Mouse (Mus musculus): ENCODE results near the gene Mgat4b. TPM values are rescaled to one million over a fixed set of nuclear protein-coding genes. Genes with fewer than 3 reads are reported as not detected.
A peak's percentile ranks its signal among the peaks of the same experiment; 100 is the strongest.

Mgat4b gene
- polyA plus RNA-seq, 1 experiment from 2014 or later: 7.3 TPM

DNA sequence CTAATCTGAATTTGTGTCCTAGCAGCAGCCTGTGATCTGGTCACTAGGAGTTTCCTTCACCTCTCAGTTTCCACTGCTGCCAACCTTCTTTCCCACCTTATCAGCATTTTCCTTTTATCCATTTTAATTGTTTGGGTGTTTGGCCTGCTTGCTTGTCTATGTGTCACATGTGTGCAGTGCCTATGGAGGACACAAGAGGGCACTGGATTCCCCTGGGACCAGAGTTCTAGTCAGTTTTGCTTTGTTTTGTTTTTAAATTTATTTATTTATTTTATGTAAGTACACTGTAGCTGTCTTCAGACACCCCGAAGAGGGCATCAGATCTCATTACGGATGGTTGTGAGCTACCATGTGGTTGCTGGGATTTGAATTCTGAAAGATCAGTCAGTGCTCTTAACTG is 58.5 kb downstream of the Mgat4b start:
- Histone ChIP-seq H3K9ac (ENCODE audit: low read length) (no peak overlapping the region), H3K4me1 (replicated peaks; ENCODE audit: control insufficient read depth, insufficient read depth, low read length) (no peaks in the 10 kb centered on the region), H3K4me2 (ENCODE audit: low read depth, low read length) (no peak overlapping the region), H3K4me3 (ENCODE audit: low read length) (no peak overlapping the region), H3K27ac (ENCODE audit: low read length) (no peak overlapping the region), H3K36me3 (ENCODE audit: control insufficient read depth, insufficient read depth, low read length) (peaks cover 22% of the 10 kb centered on the region), H3K9me3 (ENCODE audit: control insufficient read depth, low read length) (no peaks in the 10 kb centered on the region), H3K27me3 (ENCODE audit: control insufficient read depth, insufficient read depth, low read depth, low read length) (no peaks in the 10 kb centered on the region)
- no peak for ATAC-seq (ENCODE audit: low read depth)
- WGBS: 77% methylated on average over 2 of the region's 2 CpGs

DNA sequence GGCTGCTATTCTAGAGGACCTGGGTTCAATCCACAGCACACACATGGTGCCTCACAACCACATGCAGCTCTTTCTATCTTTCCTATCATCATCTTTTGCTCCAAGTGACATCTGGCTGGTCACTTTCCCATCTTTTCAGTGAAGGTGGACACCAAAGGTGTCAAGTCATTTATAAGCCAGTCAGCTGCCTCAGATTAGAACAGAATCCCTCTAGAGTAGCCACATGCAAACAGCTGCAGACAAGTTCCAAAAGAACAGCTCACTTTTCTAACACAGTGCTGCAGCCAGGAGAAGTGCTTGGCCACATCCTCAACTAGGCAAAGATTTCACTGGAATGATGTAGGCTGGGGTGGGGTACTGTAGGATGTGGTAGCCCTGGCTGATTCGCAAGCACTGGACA is 59.2 kb downstream of the Mgat4b start:
- no peak for ATAC-seq (ENCODE audit: low read depth)
- H3K36me3 ChIP-seq (ENCODE audit: control insufficient read depth, insufficient read depth, low read length): peaks cover 16% of the 10 kb centered on the region
- no peaks in the 10 kb centered on the region for H3K9me3 ChIP-seq (ENCODE audit: control insufficient read depth, low read length)
- no peak overlapping the region for H3K9ac ChIP-seq (ENCODE audit: low read length)
- H3K27me3 ChIP-seq (ENCODE audit: control insufficient read depth, insufficient read depth, low read depth, low read length): no peaks in the 10 kb centered on the region
- H3K4me2 ChIP-seq (ENCODE audit: low read depth, low read length): no peak overlapping the region
- H3K4me1 ChIP-seq (replicated peaks; ENCODE audit: control insufficient read depth, insufficient read depth, low read length): no peaks in the 10 kb centered on the region
- H3K4me3 ChIP-seq (ENCODE audit: low read length): no peak overlapping the region
- no peak overlapping the region for H3K27ac ChIP-seq (ENCODE audit: low read length)
- 100% methylated on average over 1 of the region's 1 CpGs for WGBS

DNA sequence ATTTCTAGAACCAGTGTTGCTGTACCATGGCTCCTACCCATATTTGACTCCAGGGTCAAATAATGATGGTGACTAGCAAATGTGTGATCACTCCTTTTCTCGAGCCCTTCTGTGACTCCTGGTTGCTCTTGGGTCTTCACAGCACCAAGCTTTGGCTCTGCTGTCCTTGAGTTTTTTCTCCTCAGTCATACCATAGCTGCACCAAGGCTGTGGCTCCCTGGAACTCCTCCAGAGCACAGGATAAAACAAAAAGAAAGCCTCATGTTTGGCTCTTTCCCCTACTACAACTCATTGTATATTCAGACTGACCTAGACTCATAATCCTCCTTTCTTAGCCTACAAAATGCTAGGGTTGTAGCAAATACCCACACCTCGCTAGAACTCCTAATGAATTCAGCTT is 62.1 kb downstream of the Mgat4b start:
- no peak for ATAC-seq (ENCODE audit: low read depth)
- Histone ChIP-seq H3K27ac (ENCODE audit: low read length) (no peak overlapping the region), H3K4me2 (ENCODE audit: low read depth, low read length) (no peak overlapping the region), H3K27me3 (ENCODE audit: control insufficient read depth, insufficient read depth, low read depth, low read length) (no peaks in the 10 kb centered on the region), H3K4me1 (replicated peaks; ENCODE audit: control insufficient read depth, insufficient read depth, low read length) (peaks cover 9% of the 10 kb centered on the region), H3K4me3 (ENCODE audit: low read length) (no peak overlapping the region), H3K9me3 (ENCODE audit: control insufficient read depth, low read length) (no peaks in the 10 kb centered on the region), H3K9ac (ENCODE audit: low read length) (no peak overlapping the region), H3K36me3 (ENCODE audit: control insufficient read depth, insufficient read depth, low read length) (no peaks in the 10 kb centered on the region)
- WGBS: 82% methylated on average over 2 of the region's 2 CpGs

DNA sequence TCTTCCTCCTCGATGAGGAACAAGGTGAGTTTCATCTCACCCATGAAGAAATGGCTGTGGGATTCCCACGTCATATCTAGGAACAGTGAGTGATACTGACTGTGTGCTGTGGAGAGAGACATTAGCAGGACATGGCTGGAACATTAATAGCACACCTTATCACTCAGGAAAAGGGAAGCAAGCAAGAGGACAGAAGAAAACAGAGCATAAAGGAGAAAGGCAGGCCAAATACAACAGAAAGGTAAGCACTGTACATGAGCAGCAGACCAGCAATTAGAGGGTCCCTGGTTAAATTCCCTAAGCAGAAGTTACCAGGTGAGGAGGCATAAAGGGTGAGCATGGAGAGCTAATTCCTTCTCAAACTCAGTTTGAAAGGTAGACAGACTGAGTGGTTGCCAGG is 64.4 kb downstream of the Mgat4b start:
- H3K4me3 ChIP-seq (ENCODE audit: low read length): no peak overlapping the region
- no peak overlapping the region for H3K9ac ChIP-seq (ENCODE audit: low read length)
- WGBS: 61% methylated on average over 2 of the region's 2 CpGs
- no peaks in the 10 kb centered on the region for H3K9me3 ChIP-seq (ENCODE audit: control insufficient read depth, low read length)
- H3K4me2 ChIP-seq (ENCODE audit: low read depth, low read length): no peak overlapping the region
- no peak for ATAC-seq (ENCODE audit: low read depth)
- no peaks in the 10 kb centered on the region for H3K27me3 ChIP-seq (ENCODE audit: control insufficient read depth, insufficient read depth, low read depth, low read length)
- H3K4me1 ChIP-seq (replicated peaks; ENCODE audit: control insufficient read depth, insufficient read depth, low read length): peaks cover 15% of the 10 kb centered on the region
- H3K27ac ChIP-seq (ENCODE audit: low read length): 0 out of 2 replicates have a peak overlapping the region, but pooled peaks have one; percentile 22
- H3K36me3 ChIP-seq (ENCODE audit: control insufficient read depth, insufficient read depth, low read length): no peaks in the 10 kb centered on the region

DNA sequence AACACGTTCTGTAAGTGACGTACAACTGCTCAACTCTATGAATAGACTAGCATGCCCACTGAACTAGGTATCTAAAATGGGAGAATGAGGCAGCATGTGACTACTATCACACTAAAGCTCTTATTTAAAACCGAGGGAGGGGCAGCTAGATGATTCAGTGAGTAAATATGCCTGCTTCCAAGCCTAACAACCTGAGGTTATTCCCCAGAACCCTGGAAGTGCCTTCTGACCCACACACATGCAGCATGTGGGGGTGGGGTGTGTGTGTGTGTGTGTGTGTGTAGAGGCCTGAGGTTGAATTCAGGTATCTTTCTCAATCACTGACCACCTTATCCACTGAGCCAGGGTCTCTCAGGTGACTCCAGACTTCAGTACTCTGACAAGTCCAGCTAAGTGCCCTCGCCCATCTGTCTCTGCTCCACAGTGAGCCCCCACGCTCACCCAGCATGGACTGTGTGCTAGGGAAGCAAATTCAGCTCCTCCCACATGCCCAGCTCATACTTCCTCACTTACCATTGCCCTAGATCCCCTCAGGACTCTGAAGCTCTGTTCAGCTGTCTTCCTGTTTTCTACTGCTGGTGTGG is 65.0 kb downstream of the Mgat4b start:
- Histone ChIP-seq H3K4me1 (replicated peaks; ENCODE audit: control insufficient read depth, insufficient read depth, low read length) (peaks cover 15% of the 10 kb centered on the region), H3K9me3 (ENCODE audit: control insufficient read depth, low read length) (no peaks in the 10 kb centered on the region), H3K27me3 (ENCODE audit: control insufficient read depth, insufficient read depth, low read depth, low read length) (no peaks in the 10 kb centered on the region), H3K4me2 (ENCODE audit: low read depth, low read length) (no peak overlapping the region), H3K9ac (ENCODE audit: low read length) (no peak overlapping the region), H3K36me3 (ENCODE audit: control insufficient read depth, insufficient read depth, low read length) (no peaks in the 10 kb centered on the region), H3K27ac (ENCODE audit: low read length) (0 out of 2 replicates have a peak overlapping the region, but pooled peaks have one; percentile 22), H3K4me3 (ENCODE audit: low read length) (no peak overlapping the region)
- WGBS: 66% methylated on average over 5 of the region's 5 CpGs
- ATAC-seq (ENCODE audit: low read depth): peak; percentile 35; the same call in 1 of the 2 replicates

DNA sequence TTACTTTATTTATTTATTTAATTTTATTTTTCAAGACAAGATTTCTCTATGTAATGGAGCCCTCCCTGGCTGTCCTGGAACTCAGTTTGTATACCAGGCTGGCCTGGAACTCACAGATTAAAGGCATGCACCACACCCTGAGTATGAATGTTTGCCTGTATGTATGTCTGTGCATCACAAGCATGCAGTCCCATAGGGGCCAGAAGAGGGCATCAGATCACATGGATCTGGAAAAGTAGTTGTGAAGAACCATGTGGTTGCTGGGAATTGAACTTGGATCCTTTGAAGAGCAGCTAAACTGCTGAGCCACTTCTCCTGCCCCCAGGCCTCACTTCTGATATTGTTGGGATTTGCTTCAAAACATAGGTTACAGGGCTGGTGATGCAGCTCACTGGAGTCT is 66.3 kb downstream of the Mgat4b start:
- H3K9me3 ChIP-seq (ENCODE audit: control insufficient read depth, low read length): no peaks in the 10 kb centered on the region
- no peak for ATAC-seq (ENCODE audit: low read depth)
- H3K36me3 ChIP-seq (ENCODE audit: control insufficient read depth, insufficient read depth, low read length): 0 out of 2 replicates have a peak, but pooled peaks cover 2% of the 10 kb centered on the region
- H3K4me3 ChIP-seq (ENCODE audit: low read length): no peak overlapping the region
- no peak overlapping the region for H3K9ac ChIP-seq (ENCODE audit: low read length)
- H3K27me3 ChIP-seq (ENCODE audit: control insufficient read depth, insufficient read depth, low read depth, low read length): no peaks in the 10 kb centered on the region
- H3K4me2 ChIP-seq (ENCODE audit: low read depth, low read length): no peak overlapping the region
- no peak overlapping the region for H3K27ac ChIP-seq (ENCODE audit: low read length)
- peaks cover 15% of the 10 kb centered on the region for H3K4me1 ChIP-seq (replicated peaks; ENCODE audit: control insufficient read depth, insufficient read depth, low read length)

DNA sequence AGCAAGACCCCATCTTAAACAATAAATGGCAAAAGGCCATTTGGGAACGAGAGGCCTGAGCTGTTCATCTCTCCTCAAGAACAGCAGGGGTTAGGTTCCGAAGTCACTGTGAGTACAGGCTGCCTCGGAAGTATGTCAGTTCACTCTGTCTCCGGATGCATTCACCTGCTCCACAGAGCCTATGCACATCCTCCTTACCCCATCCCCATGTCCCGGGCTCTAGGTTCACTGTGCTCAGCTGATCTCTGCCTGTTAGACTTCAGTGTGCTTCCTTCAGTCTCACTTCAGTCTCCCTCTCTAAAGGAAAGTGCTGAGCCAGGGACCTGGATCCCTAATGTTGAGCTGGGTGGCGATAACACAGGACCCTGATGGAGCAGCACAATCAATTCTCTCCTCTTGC is 67.0 kb downstream of the Mgat4b start:
- H3K27ac ChIP-seq (ENCODE audit: low read length): no peak overlapping the region
- H3K9me3 ChIP-seq (ENCODE audit: control insufficient read depth, low read length): no peaks in the 10 kb centered on the region
- no peak overlapping the region for H3K4me2 ChIP-seq (ENCODE audit: low read depth, low read length)
- no peak for ATAC-seq (ENCODE audit: low read depth)
- H3K4me3 ChIP-seq (ENCODE audit: low read length): no peak overlapping the region
- 88% methylated on average over 6 of the region's 6 CpGs for WGBS
- H3K36me3 ChIP-seq (ENCODE audit: control insufficient read depth, insufficient read depth, low read length): 0 out of 2 replicates have a peak, but pooled peaks cover 2% of the 10 kb centered on the region
- no peaks in the 10 kb centered on the region for H3K27me3 ChIP-seq (ENCODE audit: control insufficient read depth, insufficient read depth, low read depth, low read length)
- H3K9ac ChIP-seq (ENCODE audit: low read length): no peak overlapping the region
- peaks cover 15% of the 10 kb centered on the region for H3K4me1 ChIP-seq (replicated peaks; ENCODE audit: control insufficient read depth, insufficient read depth, low read length)

- no peaks in the 10 kb centered on the region for H3K9me3 ChIP-seq (ENCODE audit: control insufficient read depth, low read length)
- peak; percentile 65; the same call in 1 of the 2 replicates for ATAC-seq (ENCODE audit: low read depth)
- peaks cover 15% of the 10 kb centered on the region for H3K4me1 ChIP-seq (replicated peaks; ENCODE audit: control insufficient read depth, insufficient read depth, low read length)
- 0 out of 2 replicates have a peak, but pooled peaks cover 2% of the 10 kb centered on the region for H3K36me3 ChIP-seq (ENCODE audit: control insufficient read depth, insufficient read depth, low read length)
- H3K4me2 ChIP-seq (ENCODE audit: low read depth, low read length): no peak overlapping the region
- no peak overlapping the region for H3K9ac ChIP-seq (ENCODE audit: low read length)
- H3K27me3 ChIP-seq (ENCODE audit: control insufficient read depth, insufficient read depth, low read depth, low read length): no peaks in the 10 kb centered on the region
- H3K27ac ChIP-seq (ENCODE audit: low read length): peak overlapping the region; percentile 82
- H3K4me3 ChIP-seq (ENCODE audit: low read length): no peak overlapping the region
- WGBS: 58% methylated on average over 4 of the region's 4 CpGs
Measured at GRCm38 (mm10) chr11:50279005-50279404, 68.3 kb downstream of the Mgat4b start.

GRCm38 (mm10) chr11:50280053-50280452 is 69.4 kb downstream of the Mgat4b start:
- Histone ChIP-seq H3K4me3 (ENCODE audit: low read length) (no peak overlapping the region), H3K4me1 (replicated peaks; ENCODE audit: control insufficient read depth, insufficient read depth, low read length) (peaks cover 15% of the 10 kb centered on the region), H3K27ac (ENCODE audit: low read length) (no peak overlapping the region), H3K36me3 (ENCODE audit: control insufficient read depth, insufficient read depth, low read length) (0 out of 2 replicates have a peak, but pooled peaks cover 2% of the 10 kb centered on the region), H3K9ac (ENCODE audit: low read length) (no peak overlapping the region), H3K4me2 (ENCODE audit: low read depth, low read length) (no peak overlapping the region), H3K27me3 (ENCODE audit: control insufficient read depth, insufficient read depth, low read depth, low read length) (no peaks in the 10 kb centered on the region), H3K9me3 (ENCODE audit: control insufficient read depth, low read length) (no peaks in the 10 kb centered on the region)
- WGBS: 70% methylated on average over 1 of the region's 1 CpGs
- ATAC-seq (ENCODE audit: low read depth): no peak

Measured in lung, embryonic 16.5 days (tissue).